ENCODE assay signal across 8 mouse cellular contexts in genomic region chr10:121475101-121475671, GRCm38 (mm10). TPM values are rescaled to one million over a fixed set of nuclear protein-coding genes. Genes with fewer than 3 reads are reported as not detected.
DNase-seq lines count a peak whose midpoint lies in the region; ATAC-seq and TF ChIP-seq lines count a peak whose summit lies in the region.

No protein-coding gene starts in this region.

- no peak for TF ChIP-seq CTCF in liver, postnatal 0 days (IDR thresholded peaks at IDR 0.05; ENCODE audit: low read depth)

- no peaks in the 10 kb centered on the region for H3K36me3 ChIP-seq in embryonic facial prominence, embryonic 12.5 days
- H3K36me3 ChIP-seq in hindbrain, embryonic 14.5 days (replicated peaks; ENCODE audit: control insufficient read depth, insufficient read depth): no peaks in the 10 kb centered on the region
- H3K36me3 ChIP-seq in liver, postnatal 0 days (replicated peaks; ENCODE audit: insufficient read depth, low read length): no peaks in the 10 kb centered on the region
- no peaks in the 10 kb centered on the region for H3K36me3 ChIP-seq in stomach, embryonic 14.5 days (ENCODE audit: control insufficient read depth, insufficient read depth, low read length)

- no peak for TF ChIP-seq EP300 in liver, postnatal 0 days (IDR thresholded peaks at IDR 0.05; ENCODE audit: low read depth)

- H3K9ac ChIP-seq in embryonic facial prominence, embryonic 12.5 days: peak overlapping the region; percentile 95
- peak overlapping the region; percentile 74 for H3K9ac ChIP-seq in hindbrain, embryonic 14.5 days
- H3K9ac ChIP-seq in liver, postnatal 0 days (replicated peaks): peak overlapping the region; percentile 79
- peak overlapping the region; percentile 90 for H3K9ac ChIP-seq in stomach, embryonic 14.5 days (replicated peaks; ENCODE audit: low read depth, low read length)

- H3K4me2 ChIP-seq in embryonic facial prominence, embryonic 12.5 days (replicated peaks): peak overlapping the region; percentile 85
- H3K4me2 ChIP-seq in hindbrain, embryonic 14.5 days (replicated peaks): peak overlapping the region; percentile 97
- H3K4me2 ChIP-seq in liver, postnatal 0 days (ENCODE audit: low read depth, low read length): peak overlapping the region; percentile 91
- H3K4me2 ChIP-seq in stomach, embryonic 14.5 days (replicated peaks; ENCODE audit: low read depth, low read length): peak overlapping the region; percentile 72

- H3K27ac ChIP-seq in embryonic facial prominence, embryonic 12.5 days: peak overlapping the region; percentile 89
- peak overlapping the region; percentile 47; the same call in 1 of the 2 replicates for H3K27ac ChIP-seq in hindbrain, embryonic 14.5 days
- peak overlapping the region; percentile 91 for H3K27ac ChIP-seq in liver, postnatal 0 days (ENCODE audit: low read depth)
- peak overlapping the region; percentile 86 for H3K27ac ChIP-seq in stomach, embryonic 14.5 days (ENCODE audit: low read length)

- no peak for ATAC-seq in embryonic facial prominence, embryonic 12.5 days (ENCODE audit: insufficient number of reproducible peaks, insufficient read depth, low FRiP score, low TSS enrichment)
- no peak for ATAC-seq in hindbrain, embryonic 14.5 days (ENCODE audit: low FRiP score)
- ATAC-seq in liver, postnatal 0 days: no peak
- no peak for ATAC-seq in stomach, embryonic 14.5 days (ENCODE audit: insufficient number of reproducible peaks, insufficient read depth, low FRiP score, low read depth)

- no peaks in the 10 kb centered on the region for H3K9me3 ChIP-seq in embryonic facial prominence, embryonic 12.5 days
- no peaks in the 10 kb centered on the region for H3K9me3 ChIP-seq in hindbrain, embryonic 14.5 days (ENCODE audit: control insufficient read depth, low read length)
- no peaks in the 10 kb centered on the region for H3K9me3 ChIP-seq in liver, postnatal 0 days (ENCODE audit: low read length)
- H3K9me3 ChIP-seq in stomach, embryonic 14.5 days (ENCODE audit: control insufficient read depth, low read depth, low read length): no peaks in the 10 kb centered on the region

- WGBS in embryonic facial prominence, embryonic 12.5 days: 1% methylated on average over 31 of the region's 31 CpGs
- WGBS in hindbrain, embryonic 14.5 days: 3% methylated on average over 31 of the region's 31 CpGs
- under 1% methylated on average over 31 of the region's 31 CpGs for WGBS in liver, postnatal 0 days (ENCODE audit: insufficient replicate concordance)
- WGBS in stomach, embryonic 14.5 days: 2% methylated on average over 31 of the region's 31 CpGs

- DNase-seq in urinary bladder, postnatal 14 days (ENCODE audit: low spot score): peak; percentile 30
- DNase-seq in urinary bladder, postnatal 10 days (ENCODE audit: low spot score): no peak
- DNase-seq in hindbrain, embryonic 14.5 days (ENCODE audit: low spot score): no peak
- no peak for DNase-seq in liver, postnatal 0 days
- DNase-seq in cerebellum, postnatal 4 days (ENCODE audit: low spot score in 2 of 2): no peak
- no peak for DNase-seq in frontal cortex, postnatal 25 days (ENCODE audit: low spot score in 2 of 2)

- H3K4me3 ChIP-seq in embryonic facial prominence, embryonic 12.5 days: peak overlapping the region; percentile 96
- H3K4me3 ChIP-seq in hindbrain, embryonic 14.5 days (replicated peaks; ENCODE audit: low read length): peak overlapping the region; percentile 65
- peak overlapping the region; percentile 84 for H3K4me3 ChIP-seq in liver, postnatal 0 days (ENCODE audit: low read depth, low read length)
- H3K4me3 ChIP-seq in stomach, embryonic 14.5 days (ENCODE audit: low read depth, low read length): peak overlapping the region; percentile 93

- peaks cover 34% of the 10 kb centered on the region for H3K4me1 ChIP-seq in embryonic facial prominence, embryonic 12.5 days
- peaks cover 9% of the 10 kb centered on the region; the same call in 1 of the 2 replicates for H3K4me1 ChIP-seq in hindbrain, embryonic 14.5 days (replicated peaks; ENCODE audit: control insufficient read depth, insufficient read depth, low read length)
- peaks cover 44% of the 10 kb centered on the region for H3K4me1 ChIP-seq in liver, postnatal 0 days (ENCODE audit: insufficient read depth)
- H3K4me1 ChIP-seq in stomach, embryonic 14.5 days (ENCODE audit: control insufficient read depth, insufficient read depth, low read length): peaks cover 34% of the 10 kb centered on the region

- H3K27me3 ChIP-seq in embryonic facial prominence, embryonic 12.5 days: no peaks in the 10 kb centered on the region
- peaks cover 12% of the 10 kb centered on the region; the same call in 1 of the 2 replicates for H3K27me3 ChIP-seq in hindbrain, embryonic 14.5 days (ENCODE audit: control insufficient read depth, insufficient read depth, low read length)
- H3K27me3 ChIP-seq in liver, postnatal 0 days (ENCODE audit: insufficient read depth, low read length): no peaks in the 10 kb centered on the region
- H3K27me3 ChIP-seq in stomach, embryonic 14.5 days (ENCODE audit: control insufficient read depth, insufficient read depth, low read length): no peaks in the 10 kb centered on the region

RNA-seq across cellular contexts. Expression of gene Rassf3, which starts 1.0 kb away (rescaled TPM):
- 23.1 and 24.7 TPM in 2 replicates for polyA plus RNA-seq in embryonic facial prominence, embryonic 12.5 days (2016; fragmentation: Nextera tagmentation; extraction: Ambion mirVana)
- 5.8 and 6.5 TPM in 2 replicates for polyA plus RNA-seq in hindbrain, embryonic 14.5 days (2014; fragmentation: Nextera tagmentation; extraction: Ambion mirVana)
- 16.4 and 16.6 TPM in 2 replicates for polyA plus RNA-seq in liver, postnatal 0 days (2015; fragmentation: Nextera tagmentation; extraction: Ambion mirVana)
- polyA plus RNA-seq in stomach, embryonic 14.5 days (2014; fragmentation: Nextera tagmentation; extraction: Ambion mirVana): 19.4 and 20.7 TPM in 2 replicates
